Mouse (Mus musculus) lung, postnatal 25 days (tissue): ENCODE data around the gene C730034F03Rik.
"Not testable (repeated sequence)": the region's sequence is repeated elsewhere in the genome, so short reads cannot be mapped to it uniquely, and the experiment has no call there.

Experiments used
- DNase-seq: peaks from one replicate; pipeline ENCODE4 v3.0.0; 2022; ENCODE audit warnings: low spot score

Gene C730034F03Rik

DNA sequence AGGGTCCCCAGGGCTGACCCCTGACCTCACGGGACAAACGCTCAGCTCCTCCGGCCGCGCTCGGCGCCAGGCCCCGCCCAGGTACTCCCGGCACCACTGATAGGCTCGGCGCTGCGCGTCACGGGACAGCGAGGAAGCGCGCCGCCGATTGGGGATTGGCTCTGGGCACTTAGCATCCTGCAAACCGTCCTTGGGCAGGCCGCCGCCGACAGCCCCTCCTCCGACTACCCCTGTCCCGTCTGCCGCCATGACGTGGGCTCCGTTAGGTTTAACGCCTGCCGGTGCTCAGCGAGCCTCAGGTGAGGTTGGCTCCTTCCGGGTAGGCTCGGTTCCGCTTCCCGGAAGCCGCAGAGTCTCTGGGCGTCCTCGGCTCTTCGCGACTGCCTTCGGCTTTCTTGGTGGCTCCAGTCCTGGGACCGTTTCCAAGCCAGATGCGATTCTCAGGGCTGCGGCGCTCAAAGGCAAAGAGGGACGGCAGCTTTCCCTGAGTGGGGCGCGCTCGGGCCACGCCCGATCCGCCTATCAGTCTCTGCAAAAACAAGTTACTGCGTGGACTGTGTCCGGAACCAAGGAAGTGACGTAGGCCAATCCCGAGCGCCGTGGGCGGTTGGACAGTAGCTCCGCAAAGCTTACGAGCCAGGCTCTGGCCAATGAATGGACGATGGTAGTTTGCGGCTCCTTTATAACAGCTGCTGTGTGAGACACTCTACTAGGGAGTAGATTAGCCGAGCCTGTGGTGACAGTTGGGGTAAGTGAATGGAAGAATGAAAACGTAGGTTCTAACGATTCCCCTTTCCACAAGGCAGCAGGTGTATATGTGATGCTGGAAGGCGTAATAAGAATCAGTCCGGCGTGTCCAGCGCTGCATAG, at the start of gene C730034F03Rik, which contains the start of the genes Gm44502 and Chkb:
C730034F03Rik (plus strand) TSS at position 238 of the 870 bp plus-strand sequence.
Gm44502 (minus strand) TSS at position 345 of the 870 bp plus-strand sequence.
Chkb (minus strand) TSS at position 557 of the 870 bp plus-strand sequence.
- peak; percentile 94 for DNase-seq

DNA sequence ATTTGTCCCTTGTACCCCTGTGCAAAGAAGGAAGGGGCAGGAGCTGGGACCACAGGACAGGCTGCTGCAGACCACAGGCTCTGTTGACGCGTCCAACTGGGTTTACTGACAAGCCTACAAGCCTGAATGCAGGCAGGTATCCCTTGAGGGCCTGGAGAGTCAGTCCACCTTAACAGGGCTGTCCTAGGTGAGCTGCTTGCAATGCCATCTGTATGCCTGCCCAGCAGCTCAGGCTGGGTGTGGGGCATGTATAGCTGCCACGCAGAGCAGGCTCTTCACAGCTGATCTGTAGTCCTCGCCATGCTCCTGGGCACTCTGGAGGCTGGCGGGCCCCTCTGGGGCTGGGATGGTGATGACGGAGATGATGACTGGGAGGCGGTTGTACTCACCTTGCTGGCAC, 44.8 kb upstream of the C730034F03Rik start, which contains the start of gene Klhdc7b:
Klhdc7b (plus strand) TSS at position 301 of the 400 bp plus-strand sequence.
- DNase-seq: no peak

DNA sequence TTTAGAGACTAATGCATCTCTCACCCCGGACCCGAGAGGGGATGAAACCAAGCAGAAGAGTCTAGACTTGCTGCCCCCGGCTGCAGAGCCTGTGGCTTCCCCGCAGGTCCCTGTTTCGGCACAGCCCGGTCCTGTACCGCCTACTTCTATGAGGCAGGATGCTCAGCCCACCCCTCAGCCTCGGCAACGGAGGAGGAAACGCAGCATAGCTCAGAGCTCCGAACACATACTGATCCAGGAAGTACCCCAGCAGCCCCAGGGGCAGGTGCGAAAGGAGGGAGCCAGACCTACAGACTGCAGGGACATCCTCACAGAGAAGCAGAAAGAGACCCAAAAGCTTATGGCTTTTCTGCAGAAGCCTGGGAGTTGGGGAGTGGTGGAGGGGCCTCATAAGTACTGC, 42.3 kb upstream of the C730034F03Rik start:
- DNase-seq: no peak

DNA sequence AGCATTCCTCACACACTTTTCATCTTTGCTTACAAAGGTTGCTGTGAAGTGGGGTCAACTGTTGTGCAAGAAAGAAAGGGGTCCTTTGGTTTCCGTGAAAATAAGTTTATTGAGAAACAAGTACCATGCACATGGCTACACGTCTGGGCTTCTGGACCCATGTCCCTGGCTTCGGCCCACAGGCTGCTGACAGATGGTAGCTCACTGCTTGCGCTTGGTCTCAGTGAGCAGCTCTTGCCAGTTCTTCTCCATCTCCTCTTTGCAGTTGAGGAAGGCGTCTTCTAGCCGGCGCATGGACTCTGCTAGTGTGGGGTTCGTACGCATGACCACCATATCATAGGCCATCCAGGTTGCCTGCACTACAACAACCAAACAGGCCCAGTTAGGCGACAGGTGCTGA, 39.3 kb upstream of the C730034F03Rik start:
- DNase-seq: no peak

DNA sequence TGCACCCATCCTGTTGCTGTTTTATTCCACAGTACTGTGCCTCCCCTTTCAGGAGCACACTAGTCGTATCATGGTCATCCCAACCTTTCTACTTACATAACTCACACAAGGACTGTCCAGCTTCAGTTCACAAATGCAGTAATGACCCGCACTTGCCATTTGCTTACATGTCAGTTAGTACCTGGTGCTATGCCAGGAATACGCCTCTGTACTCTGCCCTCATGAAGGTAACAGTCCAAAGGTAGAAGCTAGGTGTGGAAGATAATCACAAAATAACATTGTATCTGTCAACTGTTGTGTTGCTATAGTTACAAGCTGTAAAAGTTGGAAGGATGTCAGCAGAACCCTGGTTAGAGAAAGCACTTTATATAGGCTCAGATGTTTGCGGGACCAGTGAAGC, 32.5 kb upstream of the C730034F03Rik start:
- no peak for DNase-seq

DNA sequence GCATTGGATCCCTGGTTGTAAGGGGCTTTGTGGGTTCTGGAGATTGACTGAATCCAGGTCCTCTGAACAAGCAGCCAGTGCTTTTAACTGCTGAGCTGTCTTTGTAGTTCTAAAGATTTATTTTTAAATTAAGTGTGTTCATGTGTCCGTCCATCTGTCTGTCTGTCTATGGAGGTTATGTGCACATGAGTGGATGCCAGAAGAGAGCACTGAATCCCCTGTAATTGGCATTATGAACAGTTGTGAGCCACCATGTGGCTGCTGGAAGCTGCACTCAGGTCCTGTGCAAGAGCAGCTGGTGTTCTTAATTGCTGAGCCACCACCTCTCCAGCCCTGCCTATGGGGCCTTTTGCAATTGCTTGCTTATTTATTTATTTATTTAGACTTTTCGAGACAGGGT, 31.2 kb upstream of the C730034F03Rik start:
- no peak for DNase-seq

DNA sequence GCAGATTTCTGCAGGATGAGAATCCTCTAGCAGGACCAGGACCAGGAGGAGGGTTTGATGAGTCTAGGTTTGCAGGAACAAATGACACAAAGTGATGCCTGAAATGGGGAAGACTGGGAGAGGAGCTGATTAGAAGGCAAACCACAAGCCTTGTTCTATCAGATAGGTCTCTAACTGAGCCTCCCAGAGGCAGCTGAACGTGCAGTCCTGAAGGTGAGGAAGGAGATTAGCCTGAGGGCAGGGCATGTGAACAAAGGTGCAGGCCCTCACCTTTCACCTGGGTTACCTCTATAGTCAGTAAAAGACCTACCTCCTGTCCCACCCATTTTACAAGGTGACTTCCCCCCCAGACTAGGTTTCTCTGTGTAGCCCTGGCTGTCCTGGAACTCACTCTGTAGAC, 29.7 kb upstream of the C730034F03Rik start:
- DNase-seq: no peak

DNA sequence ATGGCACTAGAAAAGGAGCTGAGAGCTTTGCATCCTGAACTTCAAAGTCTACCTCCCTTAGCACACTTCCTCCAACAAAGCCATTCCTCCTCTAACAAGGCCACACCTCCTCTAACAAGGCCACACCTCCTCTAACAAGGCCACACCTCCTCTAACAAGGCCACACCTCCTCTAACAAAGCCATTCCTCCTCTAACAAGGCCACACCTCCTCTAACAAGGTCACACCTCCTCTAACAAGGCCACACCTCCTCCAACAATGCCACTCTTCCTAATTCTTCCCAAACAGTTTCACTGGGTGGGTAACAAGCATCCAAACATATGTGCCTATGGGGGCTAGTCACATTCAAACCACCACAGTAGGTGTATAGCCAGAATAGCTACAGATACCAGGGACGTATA, 26.9 kb upstream of the C730034F03Rik start:
- DNase-seq: no peak

DNA sequence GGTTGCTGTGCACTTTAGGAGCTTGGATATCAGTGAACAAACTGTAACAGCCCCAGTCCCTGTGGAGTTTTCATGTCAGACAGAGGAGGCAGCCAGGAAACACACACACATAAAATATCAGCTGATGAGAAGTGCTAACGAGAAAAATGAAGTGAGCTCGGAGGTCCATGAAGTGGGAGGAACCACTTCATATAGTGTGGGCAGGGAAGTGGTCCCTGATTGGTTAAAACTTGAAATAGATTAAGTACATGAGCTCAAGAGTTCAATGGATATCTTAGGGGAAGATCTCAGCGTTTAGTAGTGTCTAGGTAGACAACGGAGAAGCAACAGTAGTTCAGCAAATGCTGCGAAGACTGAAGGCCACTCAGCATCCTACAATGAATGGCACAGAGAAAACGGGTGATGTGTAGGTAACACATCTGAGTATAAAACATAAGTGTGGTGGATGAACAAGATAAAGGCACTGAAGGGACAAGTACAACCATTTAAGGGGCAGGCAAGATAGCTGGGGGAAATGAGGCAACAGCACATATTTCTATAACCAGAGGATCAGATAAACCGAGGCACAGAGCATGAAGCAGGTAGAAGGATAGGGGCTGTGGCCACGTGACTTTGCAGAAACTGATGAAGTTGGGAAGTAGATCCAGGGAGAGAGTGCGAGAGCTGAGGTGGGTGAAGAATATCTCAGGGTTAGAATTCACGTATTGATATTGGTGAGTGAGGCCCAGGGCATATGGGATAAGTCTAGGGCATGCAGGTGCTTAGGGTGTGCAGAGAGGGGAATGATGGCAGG, 24.4 kb upstream of the C730034F03Rik start:
- no peak for DNase-seq

DNA sequence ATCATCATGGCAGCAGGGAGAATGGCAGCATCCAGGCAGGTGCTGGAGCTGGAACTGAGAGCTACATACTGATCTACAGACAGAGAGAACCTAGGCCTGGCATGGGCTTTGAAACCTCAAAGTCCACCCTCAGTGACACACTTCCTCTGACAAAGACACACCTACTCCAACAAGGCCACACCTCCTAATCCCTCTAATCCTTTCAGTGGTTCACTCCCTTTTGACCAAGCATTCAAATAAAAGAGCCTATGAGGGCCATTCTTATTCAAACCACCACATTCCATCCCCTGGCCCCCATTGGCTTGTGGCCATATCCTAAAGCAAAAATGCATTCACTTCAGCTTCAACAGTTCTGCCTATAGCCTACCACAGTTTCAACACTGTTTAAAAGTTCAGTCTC, 22.7 kb upstream of the C730034F03Rik start:
- DNase-seq: no peak

DNA sequence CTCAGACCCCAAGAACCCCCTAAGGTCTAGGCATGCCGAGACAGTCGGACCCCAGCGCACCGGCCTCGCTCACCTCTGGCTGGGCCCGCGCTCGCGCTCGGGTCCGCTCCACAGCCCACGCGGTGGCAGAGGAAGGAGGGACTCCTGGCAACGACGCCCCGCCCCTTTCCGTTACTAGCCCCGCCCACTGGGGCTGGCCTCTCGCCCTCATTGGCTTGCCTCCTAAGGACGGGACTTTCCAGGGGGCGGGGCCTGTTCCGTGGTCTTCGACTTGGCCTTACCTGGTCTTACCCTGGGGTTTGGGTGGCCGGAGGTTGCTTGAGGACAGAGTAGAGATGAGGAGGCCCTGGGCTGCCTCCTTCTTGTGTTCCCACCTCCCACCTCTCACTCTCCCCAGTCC, 19.3 kb upstream of the C730034F03Rik start, which contains the start of gene Syce3:
Syce3 (minus strand) TSS at position 386 of the 400 bp plus-strand sequence.
- DNase-seq: no peak

DNA sequence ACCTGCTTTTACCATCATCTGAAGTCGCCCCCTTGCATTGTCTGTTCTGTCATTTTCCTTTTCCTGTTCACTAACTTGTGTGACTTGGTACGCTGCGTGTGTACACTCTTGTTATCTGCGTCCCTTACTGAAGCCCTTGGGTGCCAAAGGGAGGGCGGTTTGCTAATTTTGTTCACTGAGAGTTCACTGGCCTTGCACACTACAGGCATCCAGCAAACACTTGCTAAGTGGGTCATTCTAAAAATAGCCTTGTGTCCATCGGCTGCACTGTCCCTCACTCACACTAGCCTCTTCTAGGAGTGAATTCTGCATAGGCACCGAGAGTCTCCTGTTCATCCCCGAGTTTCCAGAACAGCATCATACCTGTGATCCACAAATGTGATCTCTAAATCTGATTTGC, 14.1 kb upstream of the C730034F03Rik start:
- DNase-seq: no peak

DNA sequence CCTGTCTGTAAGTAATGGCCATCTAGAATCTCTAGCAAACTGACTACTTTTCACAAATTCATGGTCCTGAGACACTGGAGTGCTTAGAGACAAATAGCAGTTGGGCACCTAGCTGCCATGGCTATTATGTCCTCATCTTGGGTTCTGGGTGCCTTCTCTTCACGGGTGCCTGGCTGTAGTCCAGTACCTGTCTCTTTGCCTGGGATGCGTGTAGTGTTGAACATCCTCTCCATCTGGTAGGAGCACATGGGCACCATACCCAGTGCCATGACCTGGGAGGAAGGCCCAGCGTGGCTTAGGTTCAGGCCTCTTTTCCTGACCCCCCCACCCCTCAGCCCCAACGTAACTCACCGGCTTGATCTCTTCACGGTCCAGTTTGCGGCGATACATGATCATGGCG, 7.5 kb upstream of the C730034F03Rik start:
- no peak for DNase-seq

DNA sequence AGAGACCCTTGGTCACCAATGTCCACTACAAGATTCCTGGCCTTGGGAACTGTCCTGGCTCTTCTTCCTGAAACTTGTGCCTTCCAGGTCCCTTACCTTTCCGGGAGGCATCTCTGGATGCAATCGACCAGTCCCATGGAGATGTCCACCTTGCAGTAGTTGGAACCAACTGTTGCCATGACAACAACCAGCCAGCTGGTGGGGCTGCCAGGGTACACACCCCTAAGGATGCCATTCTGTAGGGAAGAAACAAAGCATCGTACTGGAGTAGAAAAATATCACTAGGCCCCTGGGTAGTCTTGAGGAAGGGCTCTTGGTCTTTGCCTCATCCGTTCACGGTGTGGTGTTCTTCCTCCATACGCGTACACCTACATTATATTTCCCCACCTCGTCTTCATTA, 4.8 kb upstream of the C730034F03Rik start:
- DNase-seq: no peak

DNA sequence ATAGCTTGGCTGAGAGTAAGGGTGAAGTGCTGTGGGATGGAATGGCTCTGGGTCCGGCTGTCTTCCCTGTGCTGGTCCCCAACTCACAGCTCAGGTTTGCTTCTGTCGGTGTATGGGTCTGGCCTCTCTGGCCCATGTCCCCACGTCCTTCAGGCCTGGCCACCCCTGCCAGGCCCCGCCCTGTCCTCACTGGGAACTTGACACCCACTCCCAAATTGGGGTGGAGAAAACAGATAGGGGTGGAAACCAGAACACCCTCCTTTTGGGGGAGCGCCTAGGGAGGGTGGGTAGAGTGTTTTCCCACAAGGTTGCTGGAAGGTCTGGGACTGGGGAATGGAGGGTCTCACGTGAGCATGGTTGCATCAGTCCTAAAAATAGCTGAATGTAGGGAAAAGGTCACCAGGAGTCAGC, 3.7 kb upstream of the C730034F03Rik start, which contains the start of gene Cpt1b:
Cpt1b (minus strand) TSS at position 153 of the 411 bp plus-strand sequence.
- no peak for DNase-seq

DNA sequence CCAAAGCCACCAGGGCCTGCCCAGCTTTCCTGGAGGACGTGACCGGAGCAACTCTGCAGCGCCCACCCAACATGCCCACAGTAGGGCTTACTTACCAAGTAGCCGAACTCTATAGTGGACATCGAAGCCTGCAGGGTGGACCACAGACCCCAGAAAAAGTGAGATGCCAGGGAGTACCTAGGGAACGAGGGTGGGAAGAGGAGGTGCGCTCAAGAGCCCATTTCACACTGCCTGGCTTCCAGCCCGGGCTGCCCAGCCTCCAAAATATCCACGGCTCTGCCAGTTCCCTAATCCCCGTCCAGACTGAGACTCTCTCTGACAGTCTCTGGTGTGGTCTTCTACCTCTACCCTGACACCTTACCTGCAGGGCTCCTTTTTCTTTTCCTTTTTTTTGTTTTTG, 2.7 kb upstream of the C730034F03Rik start:
- DNase-seq: no peak

DNA sequence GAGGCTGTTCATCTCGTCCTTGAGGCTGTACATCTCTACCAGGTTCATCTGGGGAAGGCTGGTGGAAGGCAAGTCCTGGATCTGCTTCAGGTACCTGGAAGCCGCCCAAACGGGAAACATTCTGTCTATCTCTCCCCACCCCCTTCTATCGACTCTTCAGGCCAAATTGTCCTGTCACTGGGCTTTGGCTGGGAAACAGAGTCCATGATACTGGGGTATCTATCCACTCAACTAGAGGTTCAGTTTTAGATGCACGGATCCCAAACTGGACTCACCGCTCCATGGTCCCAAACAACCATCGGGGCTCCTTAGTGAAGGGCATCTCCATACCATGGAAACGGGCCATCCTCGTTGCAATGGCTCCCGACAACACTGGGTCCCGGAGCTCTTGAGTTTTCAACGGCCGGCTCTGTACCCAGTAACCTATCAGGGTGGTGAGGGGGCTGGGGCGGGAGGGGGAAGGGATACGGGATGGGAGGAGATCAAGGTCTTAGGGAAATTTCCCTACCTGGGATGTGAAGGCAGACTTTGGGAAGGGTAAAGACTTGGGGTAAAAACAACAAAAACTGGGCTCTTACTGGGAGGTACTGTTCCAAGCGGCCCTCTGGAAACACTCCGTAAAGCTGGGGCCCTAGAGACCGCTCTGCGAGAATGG, 1.1 kb upstream of the C730034F03Rik start:
- no peak for DNase-seq

DNA sequence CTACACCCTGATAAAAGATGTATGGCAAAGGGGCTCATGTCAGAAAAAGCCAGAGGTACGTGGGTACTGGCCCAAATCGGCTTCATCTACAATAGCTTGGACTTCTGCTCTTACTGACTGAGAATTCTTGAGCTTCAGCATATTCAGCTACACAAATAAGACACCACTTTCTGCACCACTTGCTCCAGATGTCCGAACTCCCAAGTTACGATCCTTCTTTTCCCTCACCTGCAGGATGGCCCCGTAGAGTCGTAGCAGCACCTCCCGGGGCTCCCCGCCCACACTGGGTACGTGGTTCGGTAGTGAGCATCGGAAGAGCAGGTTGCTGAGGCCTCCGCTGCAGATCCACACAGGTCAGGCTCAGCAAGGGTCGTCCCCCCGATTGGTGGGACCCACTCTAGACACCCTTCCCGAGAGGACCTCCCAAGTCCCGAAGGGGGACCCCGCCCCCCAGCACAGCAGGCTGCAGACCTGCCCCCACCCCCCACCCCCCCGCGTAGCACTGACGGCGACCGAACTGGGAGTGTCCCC, 503 bp upstream of the C730034F03Rik start:
- no peak for DNase-seq

DNA sequence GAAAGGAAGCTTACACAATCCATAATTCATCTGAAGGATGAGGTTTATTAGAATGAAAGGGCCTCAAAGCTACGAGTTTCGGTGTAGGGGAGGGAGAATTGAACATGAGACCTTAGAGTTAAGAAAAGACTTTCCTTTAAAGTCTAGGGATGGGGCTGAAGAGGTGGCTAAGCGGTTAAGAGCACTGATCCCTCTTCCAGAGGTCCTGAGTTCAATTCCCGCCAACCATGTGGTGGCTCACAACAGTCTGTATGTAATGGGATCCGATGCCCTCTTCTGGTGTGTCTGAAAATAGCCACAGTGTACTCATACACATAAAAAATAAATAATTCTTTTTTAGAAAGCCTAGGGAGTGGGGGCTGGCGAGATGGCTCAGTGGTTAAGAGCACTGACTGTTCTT, 952 bp downstream of the C730034F03Rik start:
- DNase-seq: no peak

DNA sequence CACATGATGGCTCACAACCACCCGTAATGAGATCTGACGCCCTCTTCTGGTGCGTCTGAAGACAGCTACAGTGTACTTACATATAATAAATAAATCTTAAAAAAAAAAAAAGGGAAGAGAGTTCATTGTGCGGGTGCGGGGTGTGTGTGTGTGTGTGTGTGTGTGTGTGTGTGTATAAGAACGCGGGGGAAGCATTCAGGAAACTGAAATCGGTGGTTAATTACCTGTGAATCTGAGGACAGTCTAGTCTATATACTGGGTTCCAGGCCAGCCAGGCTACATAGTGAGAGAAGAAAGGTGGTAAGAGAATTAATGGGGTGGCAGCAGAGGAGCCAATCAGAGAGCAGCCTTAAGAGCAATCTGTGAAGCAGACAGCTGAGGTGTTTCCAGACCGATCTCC, 1.4 kb downstream of the C730034F03Rik start:
- not testable (repeated sequence) for DNase-seq

DNA sequence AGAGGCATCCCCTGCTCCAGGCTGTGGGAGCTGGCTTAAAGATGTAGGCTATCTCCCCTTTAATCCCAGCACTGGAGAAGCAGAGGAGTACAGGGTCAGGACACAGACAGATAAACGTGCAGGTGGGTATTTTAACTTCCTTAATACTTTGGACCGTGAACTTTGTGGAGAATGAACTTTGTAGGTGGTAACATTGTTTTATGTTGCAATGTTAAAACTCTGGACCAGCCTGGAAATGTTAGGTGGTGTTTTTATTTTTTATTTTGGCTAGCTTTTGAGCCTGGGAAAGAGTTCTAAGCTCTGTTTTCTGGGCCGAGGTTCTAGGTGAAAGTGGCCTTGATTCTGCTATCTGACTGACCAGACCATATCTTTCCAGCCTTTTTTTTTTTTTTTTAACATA, 1.9 kb downstream of the C730034F03Rik start:
- no peak for DNase-seq

DNA sequence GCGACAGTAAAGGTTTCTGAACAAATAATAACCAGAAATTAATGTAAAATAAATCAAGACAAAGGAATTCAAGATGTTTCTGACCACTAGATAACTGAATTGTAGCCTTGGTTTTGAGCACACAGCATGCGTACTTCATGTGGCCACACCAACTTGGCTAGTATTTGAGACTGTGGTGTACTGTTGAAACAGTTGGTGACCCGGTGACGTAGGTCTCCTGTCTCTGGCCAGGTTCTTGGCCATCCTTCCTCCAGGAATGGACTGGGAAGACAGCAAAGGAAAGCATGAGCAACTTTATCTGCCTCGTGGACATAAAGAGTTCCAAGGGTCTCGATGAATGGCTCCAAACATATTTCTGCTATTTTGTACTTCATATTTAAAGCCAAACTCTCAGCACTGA, 2.4 kb downstream of the C730034F03Rik start:
- no peak for DNase-seq
